Mouse (Mus musculus): ENCODE results near the gene 5430402E10Rik. TPM values are rescaled to one million over a fixed set of nuclear protein-coding genes. Genes with fewer than 3 reads are reported as not detected.
"Not testable (repeated sequence)": the region's sequence is repeated elsewhere in the genome, so short reads cannot be mapped to it uniquely, and the experiment has no call there.

5430402E10Rik gene
- polyA plus RNA-seq (2015; fragmentation: Nextera tagmentation; extraction: Ambion mirVana) = not detected in 2 replicates

DNA sequence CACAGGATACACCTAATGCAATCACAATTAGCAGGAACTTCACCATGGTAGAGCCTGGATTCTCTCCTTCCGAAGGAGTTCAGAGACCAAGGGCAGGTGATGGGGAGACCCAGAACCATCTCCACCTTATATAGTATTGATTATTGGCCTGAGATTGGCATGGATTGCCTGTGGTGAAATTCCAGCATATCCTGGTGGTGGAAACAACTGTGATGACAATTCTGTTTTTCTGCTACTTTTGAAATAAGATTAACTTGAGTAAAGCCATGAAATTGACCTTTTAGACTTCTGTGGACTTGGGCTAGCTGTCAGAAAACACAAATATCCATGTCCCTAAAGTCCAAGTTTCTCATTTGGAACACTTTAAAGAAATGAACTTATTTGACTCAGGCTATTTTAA, at the start of gene 5430402E10Rik:
TSS of gene 5430402E10Rik (minus strand) at position 101 of the 400 bp plus-strand sequence.
- not testable (repeated sequence) for H3K4me1 ChIP-seq; H3K4me2 ChIP-seq; H3K9me3 ChIP-seq (replicated peaks); H3K36me3 ChIP-seq; H3K9ac ChIP-seq; H3K27me3 ChIP-seq; ATAC-seq (replicated peaks; ENCODE audit: low FRiP score); H3K4me3 ChIP-seq (replicated peaks); H3K27ac ChIP-seq
- 100% methylated on average over 1 of the region's 1 CpGs for WGBS

GRCm38 (mm10) chrX:77880033-77880432, 44.8 kb downstream of the 5430402E10Rik start:
- WGBS = 52% methylated on average over 2 of the region's 4 CpGs

More at GRCm38 (mm10) chrX:77880033-77880432, 44.8 kb downstream of the 5430402E10Rik start:
- H3K4me3 ChIP-seq (replicated peaks); ATAC-seq (replicated peaks; ENCODE audit: low FRiP score); H3K27ac ChIP-seq; H3K4me1 ChIP-seq; H3K9ac ChIP-seq; H3K27me3 ChIP-seq; H3K36me3 ChIP-seq; H3K4me2 ChIP-seq; H3K9me3 ChIP-seq (replicated peaks): not testable (repeated sequence)

Other genes with a start within 250 kb of the 5430402E10Rik start
- gene Prkx, start 128.8 kb downstream of the 5430402E10Rik start, polyA plus RNA-seq (2015; fragmentation: Nextera tagmentation; extraction: Ambion mirVana) = 14.8 and 15.3 TPM in 2 replicates
- not detected in 2 replicates for gene Pbsn, start 71.4 kb downstream of the 5430402E10Rik start, polyA plus RNA-seq (2015; fragmentation: Nextera tagmentation; extraction: Ambion mirVana)
- not detected in 2 replicates for gene Gm14744, start 60.3 kb downstream of the 5430402E10Rik start, polyA plus RNA-seq (2015; fragmentation: Nextera tagmentation; extraction: Ambion mirVana)
- gene Obp1a, start 166.3 kb upstream of the 5430402E10Rik start, polyA plus RNA-seq (2015; fragmentation: Nextera tagmentation; extraction: Ambion mirVana) = not detected in 2 replicates
- gene Gm5938, start 200.4 kb upstream of the 5430402E10Rik start, polyA plus RNA-seq (2015; fragmentation: Nextera tagmentation; extraction: Ambion mirVana) = not detected in 2 replicates

All from kidney, embryonic 15.5 days (tissue).